Mouse (Mus musculus) embryonic fibroblast, embryonic 13.5 days (primary cell): ENCODE results near the gene Bhlhe23.

Source experiments
- CTCF ChIP-seq: IDR thresholded peaks from 2 replicates; pipeline ENCODE4 v1.5.1; 2011; ENCODE audit warnings: mild to moderate bottlenecking, control low read depth, low read length, moderate library complexity, borderline replicate concordance; ENCODE audit not compliant: insufficient read depth
- POLR2A ChIP-seq: IDR thresholded peaks from 2 replicates; pipeline ENCODE4 v1.6.1; 2011; ENCODE audit warnings: low read depth, mild to moderate bottlenecking, control low read depth, low read length, moderate library complexity

- TF ChIP-seq POLR2A (no peak), CTCF (no peak)
Observed at GRCm38 (mm10) chr2:180809510-180809909, 32.8 kb upstream of the Bhlhe23 start.
